Mouse (Mus musculus) midbrain, embryonic 14.5 days (tissue): ENCODE measurements around the gene Pdk2. TPM values are rescaled to one million over a fixed set of nuclear protein-coding genes. Genes with fewer than 3 reads are reported as not detected.

ENCODE experiments used
- ATAC-seq: fragments of 200-750 bp; cut with Nextera tagmentation; 2 replicates; pipeline ENCODE4 v1.8.0; 2017; ENCODE audit warnings: moderate number of reproducible peaks, moderate library complexity; ENCODE audit not compliant: low FRiP score, low TSS enrichment
- DNase-seq: peaks from one replicate; pipeline ENCODE4 v3.0.0-alpha.2; 2015
- H3K27ac ChIP-seq: fragments of 300-500 bp; sonication (generic); replicated peaks from 2 replicates; pipeline ENCODE4 v1.5.1; 2014; ENCODE audit warnings: mild to moderate bottlenecking, low read depth, low read length, moderate library complexity
- H3K27me3 ChIP-seq: fragments of 300-500 bp; sonication (generic); 2 replicates; pipeline ENCODE4 v1.6.1; 2014; ENCODE audit warnings: low read length, control low read depth, mixed read lengths; ENCODE audit not compliant: control insufficient read depth, insufficient read depth
- H3K36me3 ChIP-seq: fragments of 300-500 bp; sonication (generic); 2 replicates; pipeline ENCODE4 v1.6.1; 2014; ENCODE audit warnings: low read length, control low read depth; ENCODE audit not compliant: control insufficient read depth, insufficient read depth
- H3K4me1 ChIP-seq: fragments of 300-500 bp; sonication (generic); 2 replicates; pipeline ENCODE4 v1.6.1; 2014; ENCODE audit warnings: mild to moderate bottlenecking, antibody characterized with exemption, low read length, control low read depth; ENCODE audit not compliant: control insufficient read depth, insufficient read depth
- H3K4me2 ChIP-seq: fragments of 300-500 bp; sonication (generic); 2 replicates; pipeline ENCODE4 v1.6.1; 2014; ENCODE audit warnings: mild to moderate bottlenecking, low read length, moderate library complexity
- H3K4me3 ChIP-seq: fragments of 300-500 bp; sonication (generic); replicated peaks from 2 replicates; pipeline ENCODE4 v1.5.1; 2014; ENCODE audit warnings: low read depth, low read length
- H3K9ac ChIP-seq: fragments of 300-500 bp; sonication (generic); replicated peaks from 2 replicates; pipeline ENCODE4 v1.6.1; 2014; ENCODE audit warnings: mild to moderate bottlenecking, low read length, moderate library complexity
- H3K9me3 ChIP-seq: fragments of 300-500 bp; sonication (generic); 2 replicates; pipeline ENCODE4 v1.6.1; 2016; ENCODE audit warnings: low read length, control low read depth, mixed read lengths; ENCODE audit not compliant: control insufficient read depth
- WGBS: fragments of 180-500 bp; shearing (Covaris S2); extraction: QIAGEN DNeasy Blood & Tissue Kit; methylation state at CpG from one replicate; pipeline ENCODE4 v1.1.7; 2014; 5-methylcytosine and 5-hydroxymethylcytosine counted together
- polyA plus RNA-seq: library from polyadenylated mRNA; unstranded; fragments of >200 nt; fragmentation: Nextera tagmentation; extraction: Ambion mirVana; gene quantifications from 2 replicates; pipeline ENCODE4 v1.2.1, GENCODE M21; 2014

Gene Pdk2
- polyA plus RNA-seq, 1 experiment from 2014 or later: 22.7 TPM

DNA sequence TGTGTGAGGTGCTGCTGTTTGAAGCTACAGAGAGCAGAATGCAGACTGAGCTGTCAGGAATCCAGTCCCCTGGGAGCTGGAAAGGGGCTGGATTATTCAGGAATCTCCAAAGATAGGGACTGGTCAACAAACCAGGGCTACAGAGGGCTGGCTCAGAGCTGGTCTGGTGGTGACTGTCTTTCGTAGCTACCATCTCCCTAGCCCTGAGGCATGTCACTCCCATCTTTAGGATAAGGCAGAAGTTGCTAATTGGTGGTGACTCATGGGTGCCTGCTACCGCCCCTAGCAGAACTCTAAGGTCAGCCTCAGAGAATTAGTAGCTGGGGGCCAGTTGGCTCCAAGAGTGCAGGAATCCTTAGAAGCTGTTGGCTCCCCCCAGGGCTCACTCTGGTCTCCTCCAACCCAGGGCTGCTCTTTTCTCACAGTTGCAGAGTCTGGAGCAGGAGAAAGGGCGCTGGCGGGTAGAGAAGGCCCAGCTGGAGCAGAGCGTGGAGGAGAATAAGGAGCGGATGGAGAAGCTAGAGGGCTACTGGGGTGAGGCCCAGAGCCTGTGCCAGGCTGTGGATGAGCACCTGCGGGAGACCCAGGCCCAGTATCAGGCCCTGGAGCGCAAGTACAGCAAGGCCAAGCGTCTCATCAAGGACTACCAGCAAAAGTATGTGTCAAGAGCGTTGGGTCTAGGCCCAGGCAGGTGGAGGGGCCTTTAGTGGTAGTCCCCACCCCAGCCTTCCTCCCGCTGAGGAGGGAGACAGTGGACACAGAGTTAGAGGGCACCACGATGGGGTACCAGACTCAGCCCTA is 36.8 kb downstream of the Pdk2 start:
- DNase-seq (no peak), ATAC-seq (no peak)
- Histone ChIP-seq H3K4me3 (no peak overlapping the region), H3K9me3 (no peaks in the 10 kb centered on the region), H3K27ac (peak overlapping the region; percentile 1; the same call in 1 of the 2 replicates), H3K36me3 (peaks cover 64% of the 10 kb centered on the region), H3K9ac (no peak overlapping the region), H3K27me3 (no peaks in the 10 kb centered on the region), H3K4me1 (peaks cover 35% of the 10 kb centered on the region), H3K4me2 (no peak overlapping the region)
- WGBS: 85% methylated on average over 12 of the region's 12 CpGs

DNA sequence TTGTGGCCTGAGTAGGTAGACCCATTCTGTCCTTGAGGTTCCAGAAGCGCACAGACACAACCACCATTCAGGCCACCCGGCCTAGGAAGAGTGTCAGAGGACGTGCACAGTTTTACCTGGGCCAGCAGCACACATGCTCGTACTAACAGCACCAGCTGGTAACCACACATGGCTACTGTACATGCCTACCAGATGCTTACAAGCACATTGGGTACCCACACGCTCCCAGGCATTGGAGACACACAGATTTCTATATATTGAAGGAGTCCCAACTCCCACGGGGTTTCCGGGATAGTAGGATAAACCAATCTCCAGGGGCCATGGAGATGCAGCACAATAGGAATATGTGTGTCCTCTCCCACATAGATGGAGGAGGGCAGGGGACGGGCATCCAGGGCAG is 38.4 kb downstream of the Pdk2 start:
- no peaks in the 10 kb centered on the region for H3K27me3 ChIP-seq
- H3K36me3 ChIP-seq: peaks cover 80% of the 10 kb centered on the region

DNA sequence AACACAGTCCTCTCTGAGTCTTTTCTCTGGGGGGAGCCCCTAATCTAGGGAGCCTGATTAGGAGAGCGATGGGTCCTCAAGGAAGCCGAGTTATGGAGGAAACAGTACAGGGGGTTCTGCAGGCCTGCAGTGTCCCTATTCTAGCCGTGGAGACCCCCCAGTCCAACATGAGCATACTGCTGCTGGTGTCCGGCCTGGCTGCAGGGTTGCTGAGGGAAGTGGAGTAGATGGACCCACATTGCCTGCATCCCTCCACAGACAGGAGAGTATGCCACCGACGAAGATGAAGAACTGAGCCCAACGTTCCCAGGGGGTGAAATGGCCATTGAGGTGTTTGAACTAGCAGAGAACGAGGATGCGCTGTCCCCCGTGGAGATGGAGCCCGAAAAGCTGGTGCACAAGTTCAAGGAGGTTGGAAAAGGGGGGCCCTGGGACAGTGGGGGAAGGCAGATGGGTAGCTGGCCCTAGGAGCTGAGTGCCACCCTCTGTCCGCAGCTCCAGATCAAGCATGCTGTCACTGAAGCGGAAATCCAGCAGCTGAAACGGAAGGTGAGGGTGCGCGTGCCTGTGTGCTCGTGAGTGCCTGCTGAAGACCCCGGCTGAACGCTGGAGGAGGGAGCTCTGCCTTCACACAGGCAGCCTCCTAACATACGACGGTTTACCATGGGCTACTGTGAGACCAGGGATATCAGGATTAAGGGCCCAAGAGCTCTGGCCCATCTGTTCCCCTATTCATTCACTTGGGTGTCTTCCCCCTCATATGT is 39.4 kb downstream of the Pdk2 start:
- DNase-seq: no peak
- Histone ChIP-seq H3K4me3 (no peak overlapping the region), H3K27me3 (no peaks in the 10 kb centered on the region), H3K9ac (no peak overlapping the region), H3K4me1 (peaks cover 16% of the 10 kb centered on the region), H3K36me3 (peaks cover 89% of the 10 kb centered on the region), H3K9me3 (no peaks in the 10 kb centered on the region), H3K27ac (no peak overlapping the region), H3K4me2 (no peak overlapping the region)
- ATAC-seq: no peak
- 89% methylated on average over 21 of the region's 21 CpGs for WGBS

More for the DNA sequence above, 38.4 kb downstream of the Pdk2 start:
- H3K9me3 ChIP-seq: no peaks in the 10 kb centered on the region
- DNase-seq (no peak), ATAC-seq (no peak)
- 95% methylated on average over 8 of the region's 8 CpGs for WGBS
- no peak overlapping the region for H3K4me3 ChIP-seq
- no peak overlapping the region for H3K9ac ChIP-seq
- H3K4me2 ChIP-seq: no peak overlapping the region
- no peak overlapping the region for H3K27ac ChIP-seq
- peaks cover 20% of the 10 kb centered on the region for H3K4me1 ChIP-seq

DNA sequence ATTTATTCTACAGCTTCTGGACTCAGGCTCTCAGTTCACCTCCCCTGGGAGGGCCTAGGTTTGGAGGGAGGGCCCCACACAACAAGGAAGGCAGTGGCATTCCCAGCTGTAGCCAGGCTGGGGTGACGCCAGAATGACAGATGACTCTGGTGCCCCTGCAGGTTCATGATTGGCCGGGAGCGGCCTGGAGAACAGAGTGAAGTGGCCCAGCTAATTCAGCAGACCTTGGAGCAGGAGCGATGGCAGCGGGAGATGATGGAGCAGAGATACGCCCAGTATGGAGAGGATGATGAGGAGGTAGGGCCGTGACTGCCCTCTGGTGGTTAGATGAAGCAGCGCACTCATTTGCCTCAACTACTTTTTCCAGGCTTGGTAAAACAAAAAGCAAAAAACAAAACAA is 40.1 kb downstream of the Pdk2 start:
- 2% methylated on average over 8 of the region's 8 CpGs for WGBS

DNA sequence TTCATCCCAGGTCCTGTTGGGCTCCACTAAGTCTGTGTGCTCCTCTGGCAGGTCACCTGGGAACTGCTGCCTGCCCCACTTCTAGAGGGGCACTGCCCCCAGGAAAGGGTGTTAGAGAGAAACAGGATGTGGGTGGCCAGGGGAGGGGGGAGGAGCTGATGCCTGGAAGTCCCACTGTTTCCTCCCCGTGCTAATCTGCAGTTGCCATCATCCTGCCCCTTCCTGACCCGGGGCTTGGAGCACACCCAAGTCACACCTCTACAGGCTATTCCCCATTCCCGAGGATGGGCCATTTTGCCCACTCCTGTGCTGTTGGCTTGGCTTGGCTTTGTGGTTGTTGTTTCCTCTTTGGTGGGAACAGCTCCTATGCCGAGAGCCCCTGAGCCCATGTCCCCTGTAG is 40.6 kb downstream of the Pdk2 start:
- H3K4me3 ChIP-seq: no peak overlapping the region
- H3K9me3 ChIP-seq: no peaks in the 10 kb centered on the region
- H3K27ac ChIP-seq: peak overlapping the region; percentile 78
- peaks cover 92% of the 10 kb centered on the region for H3K36me3 ChIP-seq
- H3K4me1 ChIP-seq: peaks cover 14% of the 10 kb centered on the region
- H3K4me2 ChIP-seq: peak overlapping the region; percentile 21
- no peak for DNase-seq
- H3K9ac ChIP-seq: no peak overlapping the region
- WGBS: 54% methylated on average over 4 of the region's 4 CpGs
- no peak for ATAC-seq
- H3K27me3 ChIP-seq: no peaks in the 10 kb centered on the region

More for the DNA sequence above, 40.1 kb downstream of the Pdk2 start:
- DNase-seq: peak; percentile 85
- peak; percentile 62; the same call in 1 of the 2 replicates for ATAC-seq
- H3K4me3 ChIP-seq: no peak overlapping the region
- peak overlapping the region; percentile 78 for H3K27ac ChIP-seq
- H3K36me3 ChIP-seq: peaks cover 96% of the 10 kb centered on the region
- no peaks in the 10 kb centered on the region for H3K9me3 ChIP-seq
- no peaks in the 10 kb centered on the region for H3K27me3 ChIP-seq
- H3K4me1 ChIP-seq: peaks cover 12% of the 10 kb centered on the region
- H3K9ac ChIP-seq: no peak overlapping the region
- peak overlapping the region; percentile 21 for H3K4me2 ChIP-seq

DNA sequence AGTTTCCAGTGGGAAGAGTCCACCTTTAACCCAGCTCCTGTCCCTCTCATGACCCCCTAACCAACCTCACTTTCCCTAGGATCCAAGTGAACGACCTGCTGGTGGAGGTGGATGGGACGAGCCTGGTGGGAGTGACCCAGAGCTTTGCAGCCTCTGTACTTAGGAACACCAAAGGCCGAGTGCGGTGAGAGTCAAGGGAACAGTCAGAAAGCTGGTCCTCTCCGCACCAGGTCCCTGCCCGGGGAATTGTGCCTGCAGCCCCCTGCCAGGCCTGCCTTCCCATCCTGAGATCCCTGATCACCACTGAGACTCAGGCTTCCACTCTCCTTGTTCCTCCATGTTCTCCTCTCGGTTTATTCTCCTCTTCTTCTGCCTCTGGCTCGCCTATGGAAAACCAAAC is 41.0 kb downstream of the Pdk2 start:
- 80% methylated on average over 8 of the region's 8 CpGs for WGBS
- Histone ChIP-seq H3K4me2 (no peak overlapping the region), H3K36me3 (peaks cover 88% of the 10 kb centered on the region), H3K4me3 (no peak overlapping the region), H3K9ac (no peak overlapping the region), H3K27ac (peak overlapping the region; percentile 78; the same call in 1 of the 2 replicates), H3K9me3 (no peaks in the 10 kb centered on the region), H3K4me1 (peaks cover 19% of the 10 kb centered on the region), H3K27me3 (no peaks in the 10 kb centered on the region)
- no peak for ATAC-seq
- no peak for DNase-seq

DNA sequence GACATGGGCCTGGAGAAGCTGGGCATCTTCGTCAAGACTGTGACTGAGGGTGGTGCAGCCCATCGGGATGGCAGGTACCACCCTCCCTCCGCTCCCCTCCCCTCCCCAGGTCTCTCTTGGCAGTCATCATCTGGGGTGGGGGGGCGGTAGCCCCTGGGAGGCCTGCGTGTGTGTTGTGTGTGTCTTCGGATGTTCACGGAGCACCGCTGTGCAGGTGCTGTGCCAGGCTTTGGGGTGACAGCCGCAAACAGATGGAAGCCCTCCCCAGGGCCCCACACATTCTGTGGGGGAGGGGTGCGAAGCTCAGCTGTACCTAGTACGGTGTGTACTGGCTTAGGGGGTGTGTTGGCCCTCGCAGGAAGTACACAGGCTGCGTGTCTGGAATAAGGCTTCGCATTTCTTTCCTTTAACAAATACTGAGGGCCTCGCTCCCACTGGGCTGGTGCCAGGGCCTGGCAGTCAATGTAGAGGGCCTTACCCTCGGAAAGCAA is 43.1 kb downstream of the Pdk2 start:
- 80% methylated on average over 16 of the region's 16 CpGs for whole genome bisulfite sequencing
- no peak for DNase-seq
- ATAC-seq: no peak
- Histone ChIP-seq H3K9ac (no peak overlapping the region), H3K36me3 (peaks cover 67% of the 10 kb centered on the region), H3K4me3 (no peak overlapping the region), H3K9me3 (no peaks in the 10 kb centered on the region), H3K4me2 (no peak overlapping the region), H3K27ac (no peak overlapping the region), H3K27me3 (no peaks in the 10 kb centered on the region), H3K4me1 (peaks cover 39% of the 10 kb centered on the region)

DNA sequence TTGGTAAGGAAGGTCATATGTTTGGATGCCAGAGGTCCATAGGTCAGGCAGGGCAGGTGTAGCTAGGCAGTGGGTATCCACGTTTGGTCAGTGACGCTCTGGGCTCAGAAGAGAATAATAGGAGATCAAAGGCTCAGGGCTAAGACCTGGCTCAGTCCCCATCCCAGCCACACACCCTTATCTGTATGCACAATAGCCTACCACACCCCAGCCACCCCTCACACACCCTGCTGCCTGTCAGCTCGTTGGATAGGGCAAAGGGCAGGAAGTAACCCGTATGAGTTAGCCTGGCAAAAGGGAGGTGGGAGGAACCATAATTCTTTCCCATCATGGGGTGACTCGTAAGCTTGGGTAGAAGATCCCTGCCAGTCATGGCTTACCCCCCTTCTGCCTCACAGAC is 43.6 kb downstream of the Pdk2 start:
- DNase-seq: no peak
- H3K9me3 ChIP-seq: no peaks in the 10 kb centered on the region
- no peak overlapping the region for H3K27ac ChIP-seq
- no peak overlapping the region for H3K4me2 ChIP-seq
- peaks cover 42% of the 10 kb centered on the region for H3K4me1 ChIP-seq
- no peak overlapping the region for H3K9ac ChIP-seq
- no peak overlapping the region for H3K4me3 ChIP-seq
- H3K27me3 ChIP-seq: no peaks in the 10 kb centered on the region
- peaks cover 62% of the 10 kb centered on the region for H3K36me3 ChIP-seq
- WGBS: 77% methylated on average over 5 of the region's 5 CpGs
- ATAC-seq: no peak
